Mouse (Mus musculus) embryonic facial prominence, embryonic 11.5 days (tissue): ENCODE data around the gene Hormad2. TPM values are rescaled to one million over a fixed set of nuclear protein-coding genes. Genes with fewer than 3 reads are reported as not detected.
A peak's percentile ranks its signal among the peaks of the same experiment; 100 is the strongest.

Experiments
- ATAC-seq: fragments of 200-750 bp; cut with Nextera tagmentation; replicated peaks from 2 replicates; pipeline ENCODE4 v1.8.0; 2017; ENCODE audit warnings: low read depth; ENCODE audit not compliant: insufficient number of reproducible peaks, low FRiP score, low TSS enrichment
- DNase-seq: peaks from one replicate; pipeline ENCODE4 v3.0.0-alpha.2; 2015; ENCODE audit warnings: low spot score
- H3K27ac ChIP-seq: fragments of 300-500 bp; sonication (generic); replicated peaks from 2 replicates; pipeline ENCODE4 v1.5.1; 2014; ENCODE audit warnings: mild to moderate bottlenecking, low read depth, low read length, control low read depth
- H3K27me3 ChIP-seq: fragments of 300-500 bp; sonication (generic); 2 replicates; pipeline ENCODE4 v1.6.1; 2014; ENCODE audit warnings: mild to moderate bottlenecking, low read length, moderate library complexity, mixed read lengths; ENCODE audit not compliant: control insufficient read depth, insufficient read depth
- H3K36me3 ChIP-seq: fragments of 300-500 bp; sonication (generic); replicated peaks from 2 replicates; pipeline ENCODE4 v1.6.1; 2014; ENCODE audit warnings: low read depth, mild to moderate bottlenecking, low read length, moderate library complexity, mixed read lengths; ENCODE audit not compliant: control insufficient read depth, insufficient read depth
- H3K4me1 ChIP-seq: fragments of 300-500 bp; sonication (generic); 2 replicates; pipeline ENCODE4 v1.6.1; 2014; ENCODE audit warnings: low read length, mixed read lengths; ENCODE audit not compliant: control insufficient read depth, insufficient read depth
- H3K4me2 ChIP-seq: fragments of 300-500 bp; sonication (generic); 2 replicates; pipeline ENCODE4 v1.6.1; 2014; ENCODE audit warnings: low read depth, mild to moderate bottlenecking, control low read depth, low read length, moderate library complexity
- H3K4me3 ChIP-seq: fragments of 300-500 bp; sonication (generic); 2 replicates; pipeline ENCODE4 v1.5.1; 2014; ENCODE audit warnings: low read depth, low read length, control low read depth
- H3K9ac ChIP-seq: fragments of 300-500 bp; sonication (generic); replicated peaks from 2 replicates; pipeline ENCODE4 v1.6.1; 2014; ENCODE audit warnings: mild to moderate bottlenecking, control low read depth, low read length
- H3K9me3 ChIP-seq: fragments of 300-500 bp; sonication (generic); replicated peaks from 2 replicates; pipeline ENCODE4 v1.6.1; 2016; ENCODE audit warnings: mild to moderate bottlenecking, low read length, inconsistent platforms, mixed read lengths; ENCODE audit not compliant: control insufficient read depth
- whole genome bisulfite sequencing: fragments of 180-500 bp; shearing (Covaris S2); extraction: QIAGEN DNeasy Blood & Tissue Kit; methylation state at CpG from one replicate; pipeline ENCODE4 v1.1.7; 2014; 5-methylcytosine and 5-hydroxymethylcytosine counted together
- polyA plus RNA-seq: library from polyadenylated mRNA; unstranded; fragments of >200 nt; fragmentation: Nextera tagmentation; extraction: Ambion mirVana; gene quantifications from 2 replicates; pipeline ENCODE4 v1.2.1, GENCODE M21; 2014

The Hormad2 gene
- polyA plus RNA-seq, 1 experiment from 2014 or later = 0.56 TPM

GRCm38 (mm10) chr11:4438211-4438610 lies 2.7 kb downstream of the Hormad2 start:
- no peaks in the 10 kb centered on the region for H3K9me3 ChIP-seq
- no peak overlapping the region for H3K4me2 ChIP-seq
- ATAC-seq (no peak), DNase-seq (no peak)
- no peaks in the 10 kb centered on the region for H3K27me3 ChIP-seq
- H3K4me3 ChIP-seq = no peak overlapping the region
- no peaks in the 10 kb centered on the region for H3K4me1 ChIP-seq
- H3K27ac ChIP-seq = no peak overlapping the region
- H3K36me3 ChIP-seq = no peaks in the 10 kb centered on the region
- WGBS = 63% methylated on average over 2 of the region's 2 CpGs
- no peak overlapping the region for H3K9ac ChIP-seq

GRCm38 (mm10) chr11:4437318-4437717 lies 3.6 kb downstream of the Hormad2 start:
- Histone ChIP-seq H3K9me3 (no peaks in the 10 kb centered on the region), H3K36me3 (no peaks in the 10 kb centered on the region), H3K4me3 (no peak overlapping the region), H3K9ac (no peak overlapping the region), H3K4me2 (no peak overlapping the region), H3K27me3 (no peaks in the 10 kb centered on the region), H3K27ac (no peak overlapping the region), H3K4me1 (no peaks in the 10 kb centered on the region)
- no peak for DNase-seq
- ATAC-seq = no peak
- 74% methylated on average over 1 of the region's 1 CpGs for whole genome bisulfite sequencing

GRCm38 (mm10) chr11:4436631-4437030 lies 4.3 kb downstream of the Hormad2 start:
- H3K27ac ChIP-seq = no peak overlapping the region
- H3K27me3 ChIP-seq = no peaks in the 10 kb centered on the region
- H3K4me3 ChIP-seq = no peak overlapping the region
- H3K36me3 ChIP-seq = no peaks in the 10 kb centered on the region
- no peak overlapping the region for H3K4me2 ChIP-seq
- WGBS = 84% methylated on average over 3 of the region's 3 CpGs
- no peak overlapping the region for H3K9ac ChIP-seq
- peak; percentile 25 for DNase-seq
- no peaks in the 10 kb centered on the region for H3K9me3 ChIP-seq
- H3K4me1 ChIP-seq = no peaks in the 10 kb centered on the region
- no peak for ATAC-seq

DNA sequence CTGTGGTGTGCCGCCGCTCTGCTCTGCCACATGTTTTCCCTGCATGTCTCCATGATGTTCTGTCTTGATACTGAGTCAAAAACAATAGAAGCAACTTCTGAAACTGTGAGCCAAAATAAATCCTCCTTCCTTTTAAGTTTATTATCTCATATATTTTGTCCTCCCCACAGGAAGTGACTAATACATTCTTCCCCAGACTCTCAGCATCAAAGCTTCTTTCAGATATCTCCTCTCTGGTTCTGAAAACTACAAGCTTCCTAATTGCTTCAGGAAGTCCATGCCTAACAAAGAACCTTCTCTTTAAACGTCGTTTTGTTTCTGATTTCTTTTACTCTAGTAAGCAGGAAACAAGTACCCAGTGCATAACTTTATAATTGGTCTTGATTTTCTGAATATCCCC lies 6.4 kb downstream of the Hormad2 start:
- Histone ChIP-seq H3K9ac (no peak overlapping the region), H3K27me3 (no peaks in the 10 kb centered on the region), H3K9me3 (no peaks in the 10 kb centered on the region), H3K4me2 (no peak overlapping the region), H3K36me3 (no peaks in the 10 kb centered on the region), H3K4me1 (no peaks in the 10 kb centered on the region), H3K4me3 (no peak overlapping the region), H3K27ac (no peak overlapping the region)
- ATAC-seq = no peak
- no peak for DNase-seq
- WGBS = 48% methylated on average over 4 of the region's 4 CpGs

GRCm38 (mm10) chr11:4423818-4424217 lies 17.1 kb downstream of the Hormad2 start:
- WGBS = 86% methylated on average over 8 of the region's 8 CpGs
- Histone ChIP-seq H3K27ac (no peak overlapping the region), H3K4me1 (no peaks in the 10 kb centered on the region), H3K27me3 (no peaks in the 10 kb centered on the region), H3K36me3 (no peaks in the 10 kb centered on the region), H3K4me2 (no peak overlapping the region), H3K9ac (no peak overlapping the region), H3K9me3 (no peaks in the 10 kb centered on the region), H3K4me3 (no peak overlapping the region)
- ATAC-seq (no peak), DNase-seq (no peak)

DNA sequence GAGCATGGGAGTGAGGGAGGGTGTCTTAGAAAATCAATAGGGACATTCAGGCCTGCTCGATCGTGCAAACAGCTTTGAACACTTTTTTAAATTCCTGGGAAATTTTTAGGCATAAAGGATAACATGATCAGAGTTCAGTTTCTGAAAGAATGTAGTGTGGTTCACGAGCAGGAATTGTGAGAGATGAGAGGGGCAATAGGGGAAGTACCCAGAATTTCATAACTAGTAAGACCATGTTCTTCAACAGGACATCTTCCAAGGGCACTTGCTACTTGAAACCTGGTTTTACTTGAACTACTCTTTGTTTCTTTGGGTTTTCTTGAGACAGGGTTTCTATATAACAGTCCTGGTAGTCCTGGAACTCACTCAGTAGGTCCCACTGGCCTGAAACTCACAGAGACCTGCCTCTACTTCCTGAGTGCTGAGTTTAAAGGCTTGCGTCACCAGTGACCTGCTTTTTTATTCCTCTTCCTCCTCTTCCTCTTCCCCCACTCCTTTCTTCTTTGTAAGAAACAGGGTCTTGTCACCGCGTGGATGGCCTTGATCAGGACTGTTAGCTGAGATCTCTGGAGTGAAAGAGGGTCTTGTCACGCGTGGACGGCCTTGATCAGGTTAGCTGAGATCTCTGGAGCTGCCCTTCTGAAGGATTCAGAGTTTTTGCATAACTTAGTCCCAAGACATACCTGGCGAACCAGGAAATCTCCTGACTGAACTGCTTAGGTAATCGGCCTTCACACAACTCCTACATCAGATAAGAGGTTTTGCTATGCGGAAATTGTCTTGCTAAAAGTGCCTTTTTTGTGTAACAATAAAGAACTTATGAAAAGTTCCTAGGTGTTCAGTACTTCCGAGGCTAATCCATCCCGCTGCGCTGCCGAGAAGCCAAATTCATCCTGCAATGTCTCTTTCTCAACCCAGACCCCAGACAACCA lies 18.1 kb downstream of the Hormad2 start:
- Histone ChIP-seq H3K27me3 (no peaks in the 10 kb centered on the region), H3K9ac (no peak overlapping the region), H3K9me3 (no peaks in the 10 kb centered on the region), H3K36me3 (no peaks in the 10 kb centered on the region), H3K4me2 (no peak overlapping the region), H3K4me1 (no peaks in the 10 kb centered on the region), H3K27ac (no peak overlapping the region), H3K4me3 (no peak overlapping the region)
- WGBS = 77% methylated on average over 16 of the region's 16 CpGs
- no peak for ATAC-seq
- no peak for DNase-seq

DNA sequence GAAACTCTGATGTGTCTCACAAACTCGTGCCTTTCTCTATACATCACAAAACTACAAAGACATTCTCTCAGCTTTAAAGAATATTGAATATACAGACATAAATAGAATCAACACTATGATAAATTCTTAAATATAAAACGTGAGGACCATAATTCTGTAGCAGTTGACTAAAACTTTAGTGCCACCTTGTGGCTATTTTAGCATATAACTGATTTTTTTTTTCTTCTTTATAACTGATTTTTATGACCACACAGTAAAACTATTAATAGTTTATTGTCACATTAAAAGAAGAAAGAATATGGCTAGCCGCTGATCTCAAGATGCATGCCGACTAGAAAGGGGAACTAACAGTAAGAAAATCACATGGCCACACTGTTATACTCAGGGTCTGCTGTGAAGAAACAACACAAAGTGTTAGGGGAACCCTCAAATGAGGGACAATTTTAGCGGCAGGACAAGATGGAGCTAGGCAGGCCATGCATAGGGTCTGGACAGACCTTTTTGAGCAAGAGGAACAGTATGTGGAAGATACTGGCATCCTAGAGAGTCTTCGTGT lies 18.9 kb downstream of the Hormad2 start:
- no peaks in the 10 kb centered on the region for H3K9me3 ChIP-seq
- no peaks in the 10 kb centered on the region for H3K27me3 ChIP-seq
- no peak overlapping the region for H3K4me2 ChIP-seq
- 51% methylated on average over 6 of the region's 6 CpGs for WGBS
- H3K27ac ChIP-seq = no peak overlapping the region
- H3K36me3 ChIP-seq = no peaks in the 10 kb centered on the region
- H3K4me1 ChIP-seq = no peaks in the 10 kb centered on the region
- no peak for ATAC-seq
- H3K9ac ChIP-seq = no peak overlapping the region
- DNase-seq = peak; percentile 51
- H3K4me3 ChIP-seq = no peak overlapping the region

GRCm38 (mm10) chr11:4417986-4418385 lies 22.9 kb downstream of the Hormad2 start:
- no peak overlapping the region for H3K4me2 ChIP-seq
- ATAC-seq = no peak
- 81% methylated on average over 3 of the region's 3 CpGs for WGBS
- H3K27me3 ChIP-seq = no peaks in the 10 kb centered on the region
- no peaks in the 10 kb centered on the region for H3K36me3 ChIP-seq
- H3K4me1 ChIP-seq = no peaks in the 10 kb centered on the region
- no peak overlapping the region for H3K9ac ChIP-seq
- DNase-seq = no peak
- no peak overlapping the region for H3K4me3 ChIP-seq
- no peaks in the 10 kb centered on the region for H3K9me3 ChIP-seq
- H3K27ac ChIP-seq = no peak overlapping the region
